Mouse (Mus musculus) limb, embryonic 12.5 days (tissue): ENCODE measurements around the gene Mrps15. TPM values are rescaled to one million over a fixed set of nuclear protein-coding genes. Genes with fewer than 3 reads are reported as not detected.

Source experiments
- ATAC-seq: fragments of 200-750 bp; cut with Nextera tagmentation; 2 replicates; pipeline ENCODE4 v1.8.0; 2017; ENCODE audit warnings: low read depth, moderate TSS enrichment; ENCODE audit not compliant: insufficient number of reproducible peaks, insufficient read depth, low FRiP score, low TSS enrichment
- H3K27ac ChIP-seq: fragments of 300-500 bp; sonication (generic); 2 replicates; pipeline ENCODE4 v1.5.1; 2016; ENCODE audit warnings: mild to moderate bottlenecking, moderate library complexity
- H3K27me3 ChIP-seq: fragments of 300-500 bp; sonication (generic); 2 replicates; pipeline ENCODE4 v1.6.1; 2016; ENCODE audit warnings: mild to moderate bottlenecking, moderate library complexity
- H3K36me3 ChIP-seq: fragments of 300-500 bp; sonication (generic); 2 replicates; pipeline ENCODE4 v1.6.1; 2016; ENCODE audit warnings: mild to moderate bottlenecking, moderate library complexity
- H3K4me1 ChIP-seq: fragments of 300-500 bp; sonication (generic); replicated peaks from 2 replicates; pipeline ENCODE4 v1.6.1; 2016
- H3K4me2 ChIP-seq: fragments of 300-500 bp; sonication (generic); 2 replicates; pipeline ENCODE4 v1.6.1; 2016; ENCODE audit warnings: mild to moderate bottlenecking, moderate library complexity
- H3K4me3 ChIP-seq: fragments of 300-500 bp; sonication (generic); replicated peaks from 2 replicates; pipeline ENCODE4 v1.5.1; 2016; ENCODE audit warnings: mild to moderate bottlenecking
- H3K9ac ChIP-seq: fragments of 300-500 bp; sonication (generic); replicated peaks from 2 replicates; pipeline ENCODE4 v1.6.1; 2016; ENCODE audit warnings: mild to moderate bottlenecking, moderate library complexity
- H3K9me3 ChIP-seq: fragments of 300-500 bp; sonication (generic); 2 replicates; pipeline ENCODE4 v1.6.1; 2016; ENCODE audit warnings: mild to moderate bottlenecking, moderate library complexity
- WGBS: fragments of 180-500 bp; shearing (Covaris S2); methylation state at CpG from one replicate; pipeline ENCODE4 v1.1.7; 2016; 5-methylcytosine and 5-hydroxymethylcytosine counted together
- polyA plus RNA-seq: library from polyadenylated mRNA; unstranded; fragments of >200 nt; fragmentation: Nextera tagmentation; extraction: Ambion mirVana; gene quantifications from 2 replicates; pipeline ENCODE4 v1.2.1, GENCODE M21; 2016

The Mrps15 gene
- polyA plus RNA-seq, 1 experiment from 2014 or later: 162 TPM

DNA sequence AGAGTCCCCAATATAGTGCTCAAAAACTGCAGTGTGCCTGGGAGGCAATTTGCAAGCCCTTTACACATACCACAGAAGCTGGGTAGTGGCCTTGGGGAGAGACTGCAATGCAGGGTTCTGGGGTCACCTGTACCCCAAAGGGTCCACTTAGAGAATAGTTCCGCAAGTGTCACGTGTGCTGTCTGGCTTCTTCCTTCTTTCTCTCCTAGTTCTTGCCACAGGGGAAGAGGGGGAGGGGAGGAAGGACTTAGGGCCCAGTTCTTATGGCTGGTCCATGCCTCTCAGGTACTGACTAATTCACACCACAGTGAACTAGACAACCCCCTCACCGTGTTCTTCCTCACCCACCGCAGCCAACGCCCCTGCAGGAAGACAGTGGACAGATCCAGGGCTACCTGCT lies 11.3 kb upstream of the Mrps15 start:
- Histone ChIP-seq H3K4me2 (no peak overlapping the region), H3K27me3 (peaks cover 5% of the 10 kb centered on the region; the same call in 1 of the 2 replicates), H3K27ac (no peak overlapping the region), H3K4me3 (no peak overlapping the region), H3K36me3 (no peaks in the 10 kb centered on the region), H3K9me3 (no peaks in the 10 kb centered on the region), H3K9ac (no peak overlapping the region), H3K4me1 (no peaks in the 10 kb centered on the region)
- WGBS: 92% methylated on average over 5 of the region's 5 CpGs
- no peak for ATAC-seq

DNA sequence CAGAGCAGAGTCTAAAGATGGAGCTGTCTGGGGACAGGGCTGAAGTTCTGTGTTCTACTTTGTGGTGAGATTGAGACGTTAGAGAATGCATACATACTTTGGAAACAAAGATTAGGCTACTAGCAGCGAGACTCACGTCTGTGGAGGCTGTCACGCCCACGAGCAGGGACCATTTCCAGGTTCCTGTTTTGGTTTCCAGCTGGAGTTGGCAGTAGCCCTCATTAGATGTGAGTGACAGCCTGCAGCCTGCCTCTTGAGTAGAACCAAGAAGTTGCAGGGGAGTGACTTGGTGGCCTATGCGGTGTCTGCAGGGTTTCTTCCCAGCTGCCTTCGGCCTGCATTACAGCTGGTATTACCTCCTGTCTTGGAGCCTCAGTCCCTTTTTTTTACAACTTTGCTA lies 4.9 kb downstream of the Mrps15 start:
- H3K4me2 ChIP-seq: no peak overlapping the region
- H3K9ac ChIP-seq: no peak overlapping the region
- H3K27ac ChIP-seq: no peak overlapping the region
- H3K4me1 ChIP-seq: peaks cover 9% of the 10 kb centered on the region
- H3K36me3 ChIP-seq: peaks cover 71% of the 10 kb centered on the region
- no peak overlapping the region for H3K4me3 ChIP-seq
- H3K27me3 ChIP-seq: no peaks in the 10 kb centered on the region
- ATAC-seq: no peak
- WGBS: 92% methylated on average over 7 of the region's 7 CpGs
- no peaks in the 10 kb centered on the region for H3K9me3 ChIP-seq

DNA sequence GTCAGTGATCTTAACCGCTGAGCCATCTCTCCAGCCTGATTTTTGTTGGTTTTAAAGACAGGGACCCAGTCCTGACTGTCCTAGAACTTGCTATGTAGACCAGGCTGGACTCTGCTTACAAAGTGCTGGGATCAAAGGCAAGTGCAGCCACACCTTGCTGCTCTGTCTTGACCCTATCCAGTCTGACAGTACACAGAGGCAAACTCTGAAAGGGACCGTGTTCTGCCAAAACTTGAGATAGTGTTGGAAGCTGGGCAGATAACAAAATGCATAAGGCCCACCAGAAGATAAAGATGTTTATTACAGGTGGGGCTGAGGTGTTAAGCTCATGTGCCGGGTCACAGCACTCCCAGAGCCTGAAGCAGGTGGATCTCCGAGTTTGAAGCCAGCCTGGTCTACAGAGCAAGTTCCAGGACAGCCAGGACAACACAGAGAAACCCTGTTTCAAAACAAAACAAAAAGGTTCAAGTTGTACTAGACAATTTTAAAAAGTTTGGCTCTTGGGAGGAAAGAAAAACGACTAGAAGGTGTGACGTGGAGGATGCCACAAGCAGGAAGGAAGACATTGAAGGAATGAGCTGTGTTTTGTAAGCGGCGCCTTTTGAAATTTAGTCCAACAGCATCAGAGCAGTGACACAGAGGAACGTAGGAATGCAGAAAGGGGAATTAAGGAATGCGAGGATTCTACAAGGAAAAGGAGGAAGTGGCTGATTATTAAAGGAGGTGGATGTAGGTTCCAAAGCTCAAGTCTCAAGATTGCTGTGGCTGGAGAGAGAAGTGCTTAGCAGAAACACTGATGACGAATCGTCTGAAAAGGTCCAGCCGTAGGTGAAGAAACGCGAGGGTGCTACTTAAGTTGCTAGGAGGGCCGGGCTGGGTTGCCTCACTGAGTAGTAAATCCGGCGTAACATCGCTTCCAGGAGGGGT lies 10.7 kb downstream of the Mrps15 start:
- no peak for ATAC-seq
- WGBS: 15% methylated on average over 19 of the region's 19 CpGs
- Histone ChIP-seq H3K4me2 (peak overlapping the region; percentile 85), H3K27me3 (no peaks in the 10 kb centered on the region), H3K9me3 (no peaks in the 10 kb centered on the region), H3K27ac (peak overlapping the region; percentile 46; the same call in 1 of the 2 replicates), H3K4me3 (peak overlapping the region; percentile 62), H3K36me3 (peaks cover 38% of the 10 kb centered on the region), H3K9ac (peak overlapping the region; percentile 66), H3K4me1 (peaks cover 18% of the 10 kb centered on the region)

DNA sequence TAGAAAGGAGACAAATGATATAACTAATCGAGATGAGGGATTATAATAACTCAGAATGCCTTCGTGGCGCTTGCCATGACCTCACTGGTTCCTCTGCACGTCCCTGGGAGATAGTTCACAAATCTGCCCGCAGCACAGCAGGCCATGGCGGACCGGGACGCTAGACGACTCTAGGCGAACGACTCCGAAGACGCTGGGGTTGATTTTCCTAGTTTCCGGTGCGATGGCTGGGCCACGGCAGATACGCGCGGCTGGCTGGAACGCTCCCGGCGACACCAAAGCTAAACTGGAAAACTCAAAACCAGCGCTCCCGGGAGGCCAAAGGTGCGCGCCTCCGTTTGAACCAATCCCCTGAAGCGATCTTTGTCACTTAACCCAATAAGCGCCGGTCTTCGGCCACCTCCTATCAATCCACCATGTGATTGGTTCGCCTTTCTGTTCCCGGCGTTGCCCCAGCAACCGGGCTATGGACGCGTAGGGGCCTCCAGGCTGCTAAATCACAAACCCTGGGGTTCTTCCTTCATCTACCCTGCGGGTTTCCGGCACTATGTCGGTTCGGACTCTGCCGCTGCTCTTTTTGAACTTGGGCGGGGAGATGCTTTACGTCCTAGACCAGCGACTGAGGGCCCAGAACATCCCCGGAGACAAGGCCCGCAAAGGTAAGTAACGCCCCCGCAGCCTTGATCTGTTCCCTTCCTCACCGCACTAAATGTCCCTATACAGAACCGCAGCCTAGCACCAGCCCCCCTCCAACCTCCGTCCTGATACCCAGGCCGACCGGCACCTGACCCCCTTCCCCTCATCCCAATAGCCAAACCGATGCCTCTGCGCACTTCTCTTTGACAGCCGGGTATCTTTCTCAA lies 11.6 kb downstream of the Mrps15 start, which contains the start of gene Oscp1:
Gene Oscp1, plus strand, starts transcription at position 432 of the 863 bp plus-strand sequence.
- H3K9ac ChIP-seq: peak within 1 kb of the TSS; percentile 66
- no peaks in the 10 kb centered on the region for H3K27me3 ChIP-seq
- peaks cover 29% of the 10 kb centered on the region for H3K36me3 ChIP-seq
- no peaks in the 10 kb centered on the region for H3K9me3 ChIP-seq
- H3K27ac ChIP-seq: peak within 1 kb of the TSS; percentile 46; the same call in 1 of the 2 replicates
- ATAC-seq: peak; percentile 96
- H3K4me1 ChIP-seq: peaks cover 18% of the 10 kb centered on the region
- peak within 1 kb of the TSS; percentile 62 for H3K4me3 ChIP-seq
- WGBS: under 1% methylated on average over 57 of the region's 57 CpGs
- H3K4me2 ChIP-seq: peak within 1 kb of the TSS; percentile 85

DNA sequence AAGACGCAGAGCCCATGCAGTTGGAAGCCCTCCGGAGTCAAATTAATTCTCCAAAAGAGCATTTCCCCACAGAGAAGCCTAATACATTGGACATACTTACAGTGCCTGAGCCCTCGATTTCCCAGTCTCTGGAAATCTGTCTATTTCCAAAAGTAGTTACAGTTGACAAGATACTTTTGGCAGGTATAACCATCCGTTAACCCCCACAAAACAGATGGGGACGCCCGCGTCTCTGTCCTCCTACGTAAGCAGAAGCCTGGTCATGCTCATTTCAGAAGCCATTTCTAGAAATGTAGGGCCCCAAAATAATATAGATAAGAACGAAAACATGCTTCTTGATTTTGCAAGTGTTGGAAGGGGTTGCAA lies 12.3 kb downstream of the Mrps15 start:
- peak overlapping the region; percentile 62 for H3K4me3 ChIP-seq
- 42% methylated on average over 9 of the region's 9 CpGs for WGBS
- H3K27me3 ChIP-seq: no peaks in the 10 kb centered on the region
- peak overlapping the region; percentile 85 for H3K4me2 ChIP-seq
- peaks cover 18% of the 10 kb centered on the region for H3K4me1 ChIP-seq
- no peak for ATAC-seq
- no peak overlapping the region for H3K27ac ChIP-seq
- H3K36me3 ChIP-seq: peaks cover 23% of the 10 kb centered on the region
- H3K9me3 ChIP-seq: no peaks in the 10 kb centered on the region
- peak overlapping the region; percentile 66 for H3K9ac ChIP-seq

DNA sequence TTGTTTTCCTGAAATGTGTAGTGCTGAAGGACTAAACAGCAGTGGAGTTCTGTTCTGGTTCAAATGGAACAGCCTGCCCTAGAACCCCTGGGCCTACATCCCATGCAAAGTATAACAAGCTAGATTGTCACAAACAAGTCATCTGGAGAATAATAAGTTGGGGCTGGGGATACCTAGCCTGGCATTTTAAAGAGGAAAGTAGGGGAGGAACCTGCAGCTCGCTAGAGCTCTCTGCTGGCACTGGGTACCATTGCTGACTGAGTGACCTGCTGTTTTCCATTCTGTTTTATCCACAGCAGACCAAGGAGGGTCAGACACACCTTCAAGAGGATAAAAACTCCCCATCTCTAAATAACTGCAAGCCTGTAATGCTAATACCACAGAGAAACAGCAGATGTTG lies 16.1 kb downstream of the Mrps15 start:
- Histone ChIP-seq H3K4me3 (no peak overlapping the region), H3K4me1 (peaks cover 10% of the 10 kb centered on the region), H3K36me3 (no peaks in the 10 kb centered on the region), H3K9ac (no peak overlapping the region), H3K4me2 (no peak overlapping the region), H3K9me3 (no peaks in the 10 kb centered on the region), H3K27me3 (no peaks in the 10 kb centered on the region), H3K27ac (no peak overlapping the region)
- no peak for ATAC-seq
- 30% methylated on average over 1 of the region's 1 CpGs for whole genome bisulfite sequencing

DNA sequence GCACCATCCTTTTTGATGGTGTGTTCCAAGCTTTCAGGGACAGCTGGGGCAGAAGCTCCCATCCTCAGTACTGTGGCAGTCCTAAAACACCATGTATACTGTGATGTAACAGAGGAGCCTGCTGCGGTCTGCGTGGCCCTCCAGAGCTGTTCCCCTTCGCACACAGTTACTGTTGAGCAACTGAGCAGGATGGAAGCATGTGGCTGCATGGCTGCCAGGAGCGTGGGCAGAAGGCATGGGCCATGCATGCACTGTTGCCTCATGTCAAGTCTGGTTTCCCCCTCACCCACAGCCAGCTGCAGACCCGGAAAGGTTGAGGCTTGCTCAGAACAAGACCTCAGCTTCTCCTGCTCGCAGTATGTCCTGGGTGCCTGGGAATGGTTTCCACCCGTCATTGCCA lies 18.5 kb downstream of the Mrps15 start:
- H3K9ac ChIP-seq: no peak overlapping the region
- H3K9me3 ChIP-seq: 0 out of 2 replicates have a peak, but pooled peaks cover 3% of the 10 kb centered on the region
- no peaks in the 10 kb centered on the region for H3K27me3 ChIP-seq
- no peak for ATAC-seq
- H3K27ac ChIP-seq: no peak overlapping the region
- H3K4me2 ChIP-seq: no peak overlapping the region
- H3K36me3 ChIP-seq: no peaks in the 10 kb centered on the region
- H3K4me3 ChIP-seq: no peak overlapping the region
- H3K4me1 ChIP-seq: no peaks in the 10 kb centered on the region
- WGBS: 88% methylated on average over 7 of the region's 7 CpGs

DNA sequence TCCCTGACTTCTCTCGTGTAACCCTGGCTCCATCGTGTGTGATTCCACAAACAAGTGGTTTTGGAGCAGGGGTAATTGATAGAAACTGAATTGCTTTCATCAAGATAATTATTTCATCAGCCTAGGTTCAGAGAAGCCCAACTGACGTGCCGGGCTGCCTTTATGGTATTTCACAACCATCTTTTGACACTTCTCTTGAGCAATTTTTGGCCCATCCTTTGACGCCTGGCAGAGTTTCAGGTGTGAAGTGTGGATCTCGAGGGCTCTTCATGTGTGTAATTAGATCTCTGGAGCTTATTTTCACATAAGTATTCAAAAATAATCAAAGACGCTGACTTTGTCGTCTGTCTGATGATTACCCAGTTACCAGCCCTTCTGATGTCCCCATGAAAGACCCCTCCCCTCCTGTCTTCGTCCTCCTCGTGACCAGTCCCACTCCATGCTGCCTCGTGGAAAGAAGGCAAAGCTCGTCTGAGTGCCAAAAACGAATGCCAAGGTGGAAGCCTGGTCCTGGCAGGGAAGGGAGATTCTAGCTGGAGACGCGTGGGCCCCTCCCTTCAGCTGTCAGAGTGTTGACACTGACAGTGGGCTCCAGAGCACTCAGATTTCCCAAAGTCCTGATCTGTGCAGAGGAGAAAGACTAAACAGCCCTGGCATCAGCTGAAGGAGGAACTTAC lies 20.8 kb downstream of the Mrps15 start:
- H3K9me3 ChIP-seq: 0 out of 2 replicates have a peak, but pooled peaks cover 3% of the 10 kb centered on the region
- H3K36me3 ChIP-seq: no peaks in the 10 kb centered on the region
- H3K27me3 ChIP-seq: no peaks in the 10 kb centered on the region
- WGBS: 68% methylated on average over 15 of the region's 15 CpGs
- no peak overlapping the region for H3K4me3 ChIP-seq
- H3K4me2 ChIP-seq: no peak overlapping the region
- no peak overlapping the region for H3K27ac ChIP-seq
- no peaks in the 10 kb centered on the region for H3K4me1 ChIP-seq
- ATAC-seq: no peak
- no peak overlapping the region for H3K9ac ChIP-seq

DNA sequence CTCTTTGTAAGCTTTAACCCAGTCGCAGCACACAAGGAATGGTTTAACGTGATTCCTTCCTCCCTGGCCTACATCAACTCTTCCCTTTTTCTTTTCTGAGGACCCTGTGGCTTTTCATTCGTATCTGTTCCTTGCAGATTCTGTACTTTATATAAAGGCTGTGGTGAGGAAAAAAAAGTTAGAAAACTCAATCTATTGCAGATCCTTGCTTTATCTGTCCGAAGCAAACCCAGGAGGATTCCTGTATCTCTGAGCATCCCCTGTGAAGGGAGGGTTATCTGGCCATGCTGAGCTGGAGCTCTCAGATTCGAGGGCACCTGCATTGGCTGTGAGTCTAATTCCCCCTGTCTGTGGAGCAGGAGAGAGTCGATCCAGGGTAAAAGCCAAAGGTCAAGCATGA lies 22.1 kb downstream of the Mrps15 start:
- H3K4me3 ChIP-seq: no peak overlapping the region
- 88% methylated on average over 6 of the region's 6 CpGs for WGBS
- H3K36me3 ChIP-seq: no peaks in the 10 kb centered on the region
- no peak overlapping the region for H3K9ac ChIP-seq
- no peaks in the 10 kb centered on the region for H3K4me1 ChIP-seq
- no peaks in the 10 kb centered on the region for H3K27me3 ChIP-seq
- no peak for ATAC-seq
- H3K4me2 ChIP-seq: no peak overlapping the region
- 0 out of 2 replicates have a peak, but pooled peaks cover 3% of the 10 kb centered on the region for H3K9me3 ChIP-seq
- no peak overlapping the region for H3K27ac ChIP-seq

DNA sequence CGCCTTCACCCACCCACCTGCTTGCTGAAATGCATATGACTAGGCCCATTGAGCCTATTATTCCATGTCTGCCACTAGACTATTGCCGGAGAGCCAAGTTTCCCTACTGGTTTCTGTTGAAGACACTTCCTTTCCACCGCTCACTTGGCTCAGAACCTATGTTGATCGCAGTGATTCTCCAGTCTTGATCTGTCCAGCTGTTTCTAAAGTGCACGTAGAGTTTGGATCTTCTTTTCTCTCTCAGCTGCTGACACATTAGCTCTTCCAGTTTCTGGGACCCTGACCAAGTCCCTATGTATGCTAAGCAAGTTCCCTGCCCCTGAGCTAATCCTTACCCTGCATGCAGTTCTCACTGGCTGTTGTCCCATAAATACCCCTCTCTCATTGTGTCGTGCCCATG lies 31.1 kb downstream of the Mrps15 start:
- no peak for ATAC-seq
- Histone ChIP-seq H3K36me3 (no peaks in the 10 kb centered on the region), H3K27ac (no peak overlapping the region), H3K9me3 (no peaks in the 10 kb centered on the region), H3K27me3 (no peaks in the 10 kb centered on the region), H3K4me3 (no peak overlapping the region), H3K9ac (no peak overlapping the region), H3K4me2 (no peak overlapping the region), H3K4me1 (no peaks in the 10 kb centered on the region)
- 82% methylated on average over 6 of the region's 6 CpGs for WGBS

DNA sequence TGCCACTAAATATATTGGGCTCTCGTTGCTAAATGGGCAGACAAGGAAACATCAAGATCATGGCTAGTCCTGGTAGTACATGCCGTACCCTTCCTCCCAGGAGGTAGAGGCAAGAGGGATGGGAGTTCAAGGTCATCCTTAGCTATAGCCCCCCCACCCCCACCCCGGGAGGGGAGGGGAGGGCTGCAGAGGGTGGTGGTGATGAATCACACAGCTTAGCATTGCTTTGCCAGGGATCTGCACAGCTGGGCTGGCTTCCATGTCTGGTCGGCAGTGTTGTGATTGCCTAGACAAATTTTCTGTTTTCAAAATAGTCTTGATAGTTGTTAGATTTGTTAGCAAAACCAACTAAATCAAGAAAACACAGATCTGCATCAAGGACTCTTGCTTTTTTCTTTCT lies 32.5 kb downstream of the Mrps15 start:
- Histone ChIP-seq H3K4me3 (no peak overlapping the region), H3K27ac (no peak overlapping the region), H3K4me1 (no peaks in the 10 kb centered on the region), H3K36me3 (no peaks in the 10 kb centered on the region), H3K9ac (no peak overlapping the region), H3K9me3 (no peaks in the 10 kb centered on the region), H3K27me3 (no peaks in the 10 kb centered on the region), H3K4me2 (no peak overlapping the region)
- 75% methylated on average over 4 of the region's 4 CpGs for WGBS
- no peak for ATAC-seq
